Mouse (Mus musculus) small intestine, adult 2 months (tissue): ENCODE data around the gene Pls1.

Source experiments
- CTCF ChIP-seq: fragments of 200-500 bp; IDR thresholded peaks from 2 replicates; pipeline ENCODE4 v1.5.1; 2012; ENCODE audit warnings: low read depth, mild to moderate bottlenecking, control low read depth, inconsistent platforms, low read length, moderate library complexity, mixed read lengths; ENCODE audit not compliant: insufficient replicate concordance, insufficient read length; ENCODE audit errors: extremely low read depth
- POLR2A ChIP-seq: fragments of 200-500 bp; IDR thresholded peaks from 2 replicates; pipeline ENCODE4 v1.6.1; 2012; ENCODE audit warnings: low read depth, mild to moderate bottlenecking, control low read depth, inconsistent platforms, low read length, moderate library complexity

DNA sequence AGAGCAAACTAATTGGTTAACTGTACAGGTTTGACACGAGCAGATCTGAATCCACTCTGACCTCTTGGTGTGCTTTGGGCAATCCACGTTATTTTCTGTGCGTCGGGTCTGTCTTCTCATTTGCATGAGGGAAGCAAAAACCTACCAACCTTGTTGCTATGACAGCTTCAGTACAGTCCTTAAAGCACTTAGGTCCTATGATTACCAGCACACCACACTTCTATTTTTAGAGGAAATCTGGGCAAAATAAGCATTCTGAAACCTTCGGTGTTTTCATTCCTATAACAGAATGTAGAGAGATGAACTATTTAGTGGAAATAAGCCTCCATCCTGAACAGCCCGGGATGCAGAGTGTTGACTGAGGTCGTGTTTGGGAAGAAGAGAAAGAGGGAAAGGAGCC, 22.6 kb downstream of the Pls1 start:
- TF ChIP-seq CTCF: no peak
- no peak for TF ChIP-seq POLR2A
